13 mouse cellular contexts compared by ENCODE assay signal in genomic region chr6:49778109-49778508, GRCm38 (mm10). TPM values are rescaled to one million over a fixed set of nuclear protein-coding genes. Genes with fewer than 3 reads are reported as not detected.
DNase-seq lines count a peak whose midpoint lies in the region; ATAC-seq and TF ChIP-seq lines count a peak whose summit lies in the region.
"Had no signal": no experiment of that assay in that cellular context is flagged by ENCODE, and none has a peak within 500 bp of the region (broad histone marks: within the 10 kb centered on the region; RNA-seq: fewer than 3 reads in every experiment).

No protein-coding gene starts in this region.

- DNase-seq in frontal cortex, postnatal 14 days (ENCODE audit: low spot score in 2 of 2) = no peak
- DNase-seq in ES-E14 (ENCODE audit: low read depth, low spot score) = no peak
- DNase-seq in cerebellum, adult 9-11 months = peak; percentile 10
- DNase-seq in hindbrain, postnatal 0 days (ENCODE audit: low spot score) = peak; percentile 18
- no peak for DNase-seq in layer of hippocampus, postnatal 14 days (ENCODE audit: low spot score in 2 of 2)
- DNase-seq in left cerebral cortex, postnatal 36 days (ENCODE audit: low spot score in 2 of 2) = no peak
- DNase-seq: gastrocnemius, postnatal 36 days; heart, postnatal 4 days; kidney, postnatal 36 days had no signal

- intact Hi-C loops in left cerebral cortex, postnatal 36 days (cut with DNase I) = no loop called here

- TF ChIP-seq CTCF in hindbrain, postnatal 0 days (IDR thresholded peaks at IDR 0.05; ENCODE audit: low read depth) = no peak

- in situ Hi-C loops in ES-E14 (cut with MboI; ENCODE audit: low sequenced_read_pairs in 2 of 2, unreplicated experiment in 2 of 2) = no loop called here

- H3K9me3 ChIP-seq in ES-E14 (ENCODE audit: control insufficient read depth, insufficient read depth, low read depth, low read length) = no peaks in the 10 kb centered on the region
- H3K9me3 ChIP-seq in hindbrain, postnatal 0 days (ENCODE audit: low read length) = no peaks in the 10 kb centered on the region
- H3K9me3 ChIP-seq: liver, embryonic 15.5 days had no signal

- no peak overlapping the region for H3K9ac ChIP-seq in ES-E14 (ENCODE audit: insufficient read depth, low read depth, low read length, poor library complexity, severe bottlenecking)
- H3K9ac ChIP-seq in hindbrain, postnatal 0 days (replicated peaks; ENCODE audit: low read length) = no peak overlapping the region
- H3K9ac ChIP-seq: liver, embryonic 15.5 days had no signal

- no peaks in the 10 kb centered on the region for H3K27me3 ChIP-seq in hindbrain, postnatal 0 days (ENCODE audit: insufficient read depth, low read length)
- H3K27me3 ChIP-seq: liver, embryonic 15.5 days had no signal

- no peak overlapping the region for H3K4me2 ChIP-seq in hindbrain, postnatal 0 days (ENCODE audit: low read depth, low read length)
- H3K4me2 ChIP-seq: liver, embryonic 15.5 days had no signal

- 58% methylated on average over 13 of the region's 13 CpGs for WGBS in hindbrain, postnatal 0 days

- H3K27ac ChIP-seq in ES-E14 (ENCODE audit: insufficient read depth, low read depth, low read length, poor library complexity, severe bottlenecking) = no peak overlapping the region
- no peak overlapping the region for H3K27ac ChIP-seq in hindbrain, postnatal 0 days
- H3K27ac ChIP-seq: left cerebral cortex, adult 2 months; liver, embryonic 15.5 days had no signal

- H3K36me3 ChIP-seq in ES-E14 (ENCODE audit: control insufficient read depth, insufficient read depth, low read length, poor library complexity, severe bottlenecking) = no peaks in the 10 kb centered on the region
- H3K36me3 ChIP-seq in hindbrain, postnatal 0 days (ENCODE audit: insufficient read depth, low read length) = no peaks in the 10 kb centered on the region
- H3K36me3 ChIP-seq: liver, embryonic 15.5 days had no signal

- H3K4me1 ChIP-seq in ES-E14 (ENCODE audit: control insufficient read depth in 2 of 2, insufficient read depth in 2 of 2, low read length in 2 of 2, poor library complexity in 1 of 2) = no peaks in the 10 kb centered on the region
- peaks cover 4% of the 10 kb centered on the region; the same call in 1 of the 2 replicates for H3K4me1 ChIP-seq in hindbrain, postnatal 0 days (ENCODE audit: insufficient read depth, low read length)
- H3K4me1 ChIP-seq: liver, embryonic 15.5 days had no signal

- peak; percentile 44 for ATAC-seq in frontal cortex, adult (ENCODE audit: low TSS enrichment)
- ATAC-seq in hindbrain, postnatal 0 days = no peak
- no peak for ATAC-seq in activated CD4-positive, CD25-positive, alpha-beta regulatory T cell, adult 4 months

- peak overlapping the region; percentile 13 to 15; a peak in 1 of 4 replicates for H3K4me3 ChIP-seq in ES-E14 (ENCODE audit: insufficient read depth in 1 of 2, low read depth in 1 of 2, low read length in 2 of 2, poor library complexity in 1 of 2, severe bottlenecking in 1 of 2)
- no peak overlapping the region for H3K4me3 ChIP-seq in hindbrain, postnatal 0 days (ENCODE audit: low read length)
- H3K4me3 ChIP-seq: left cerebral cortex, adult 2 months; liver, embryonic 15.5 days had no signal

TF ChIP-seq in ES-E14, 5 proteins besides CTCF, POLR2A, EP300 and RAD21:
- no peak for TF ChIP-seq CHD2 (IDR thresholded peaks at IDR 0.05; ENCODE audit: low read depth, low read length)
- TF ChIP-seq ZNF384 (IDR thresholded peaks at IDR 0.05; ENCODE audit: low read depth, low read length) = no peak
- no peak for TF ChIP-seq HCFC1 (IDR thresholded peaks at IDR 0.05; ENCODE audit: borderline replicate concordance, insufficient read depth, low read length)
- TF ChIP-seq ZC3H11A (IDR thresholded peaks at IDR 0.05; ENCODE audit: borderline replicate concordance, low read depth, low read length) = no peak
- TF ChIP-seq MAFK (IDR thresholded peaks at IDR 0.05; ENCODE audit: insufficient read depth, low read depth, low read length) = no peak

RNA-seq across cellular contexts. Expression of gene Npy, which starts 44.4 kb away (rescaled TPM):
- total RNA-seq in ES-E14 (2012; rRNA removed) = 0.48 and 1.0 TPM in 2 replicates
- 74.4 and 117 TPM in 2 replicates for total RNA-seq in hindbrain, postnatal 0 days (2014; rRNA removed)
- polyA plus RNA-seq in hindbrain, postnatal 0 days (2015; fragmentation: Nextera tagmentation; extraction: Ambion mirVana) = 110 and 120 TPM in 2 replicates
- polyA plus RNA-seq in activated CD4-positive, CD25-positive, alpha-beta regulatory T cell, adult 4 months (2017; shearing (Covaris generic)) = not detected
- 100 to 1,000 TPM in 1 of 2 experiments, 10 to 100 TPM in 1; 77.2 to 104 TPM for total RNA-seq in layer of hippocampus, postnatal 14 days (2021)
- total RNA-seq in left cerebral cortex, postnatal 36 days (2021) = 100 to 1,000 TPM; 201 to 244 TPM
- total RNA-seq: gastrocnemius, postnatal 36 days had no signal
- polyA plus RNA-seq: liver, embryonic 15.5 days had no signal

Comparison
In these comparisons a context has a peak if more than half of its experiments do, and no peak if none do; other contexts are left out.
1. DNase-seq: peak in cerebellum, adult 9-11 months (single experiment) and hindbrain, postnatal 0 days (single experiment); none in frontal cortex, postnatal 14 days (0 of 2), ES-E14 (single experiment), layer of hippocampus, postnatal 14 days (0 of 2) and left cerebral cortex, postnatal 36 days (0 of 2).
2. RNA of gene Npy, which starts 44.4 kb away (total RNA-seq): 201 to 244 TPM in left cerebral cortex, postnatal 36 days, 74.4 to 117 TPM in hindbrain, postnatal 0 days and 77.2 to 104 TPM in layer of hippocampus, postnatal 14 days; 0.48 to 1.0 TPM in ES-E14; every median in the first group is over 10 times any median in the second.